Mouse (Mus musculus) adrenal gland (tissue): ENCODE measurements at regions not wholly inside any gene's neighbourhood (a gene's known extent, or its start where the extent isn't known, plus 50 kb on each side); places are given as distances from the start of the nearest gene placed in this dataset.

Experiments
- intact Hi-C: fragments of 180-260 bp; cut with DNase I; formaldehyde crosslinking; loops from one replicate; pipeline ENCODE4 v1.15.1; 2025

GRCm38 (mm10) chr11:19861596-19861995 lies 62.6 kb upstream of the Spred2 start:
- intact Hi-C loops: no loop called here

GRCm38 (mm10) chr11:19863327-19863726 lies 60.8 kb upstream of the Spred2 start:
- intact Hi-C loops: no loop called here

DNA sequence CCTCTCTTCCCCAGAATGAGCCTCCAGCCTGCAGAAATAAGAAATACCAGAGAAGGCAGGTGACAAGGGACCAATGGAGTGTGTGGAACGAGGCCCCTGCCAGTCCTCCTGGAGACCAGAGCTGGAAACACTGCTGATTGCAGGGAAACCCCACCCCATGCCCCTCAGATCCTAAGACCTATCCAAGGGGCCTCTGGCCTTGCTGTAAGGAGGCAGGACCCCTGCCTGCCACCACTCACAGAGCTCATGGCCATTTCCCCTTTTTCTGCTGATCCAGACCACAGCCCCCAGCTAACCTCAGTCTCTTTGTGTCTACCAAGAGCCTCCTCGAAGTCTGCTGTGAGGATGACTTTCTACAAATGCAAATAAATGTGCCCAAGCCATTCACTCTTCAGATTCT lies 57.9 kb upstream of the Spred2 start:
- intact Hi-C loops: no loop called here

GRCm38 (mm10) chr11:19869671-19870070 lies 54.5 kb upstream of the Spred2 start:
- intact Hi-C loops: no loop called here

GRCm38 (mm10) chr11:19870136-19870535 lies 54.0 kb upstream of the Spred2 start:
- intact Hi-C loops: no loop called here

DNA sequence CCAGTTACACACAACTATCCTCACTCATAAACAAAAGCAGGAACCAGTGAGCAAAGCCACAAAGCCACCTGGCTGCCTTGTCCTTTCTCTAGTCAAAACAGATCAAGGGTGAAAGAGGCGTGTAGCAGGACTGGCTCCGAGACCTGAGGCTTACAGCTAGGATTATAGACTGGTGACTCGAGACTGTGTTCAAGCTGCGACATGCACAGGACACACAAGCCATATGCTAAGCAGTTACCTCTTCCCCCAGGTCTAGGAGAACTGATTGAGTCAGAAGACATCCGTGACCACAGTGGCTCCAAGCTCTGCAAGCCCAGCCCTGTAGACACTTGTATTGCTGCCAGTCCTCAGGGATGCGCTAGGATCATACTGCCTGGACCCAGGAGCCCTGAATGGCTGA lies 50.4 kb upstream of the Spred2 start:
- intact Hi-C loops: no loop called here
